Mouse (Mus musculus) heart, embryonic 14.5 days (tissue): Measurements from ENCODE around the gene Gm13889. TPM values are rescaled to one million over a fixed set of nuclear protein-coding genes. Genes with fewer than 3 reads are reported as not detected.

Experiments
- ATAC-seq: fragments of 200-750 bp; cut with Nextera tagmentation; 2 replicates; pipeline ENCODE4 v1.8.0; 2017; ENCODE audit warnings: low read depth, moderate TSS enrichment; ENCODE audit not compliant: insufficient number of reproducible peaks, insufficient read depth, low FRiP score
- H3K27ac ChIP-seq, 2 experiments: fragments of 200-500 bp in 1 of 2; fragments of 300-500 bp in 1 of 2; sonication (generic) in 1 of 2; replicated peaks in 1 of 2; 2 replicates each; pipeline ENCODE4 v1.5.1; 2012 to 2014; ENCODE audit warnings: low read depth in 2 of 2, low read length in 2 of 2, control low read depth in 1 of 2, mild to moderate bottlenecking in 1 of 2, mixed read lengths in 1 of 2; ENCODE audit not compliant: control insufficient read depth in 1 of 2, insufficient read depth in 1 of 2
- H3K27me3 ChIP-seq: fragments of 300-500 bp; sonication (generic); 2 replicates; pipeline ENCODE4 v1.6.1; 2014; ENCODE audit warnings: mild to moderate bottlenecking, low read length, control low read depth; ENCODE audit not compliant: control insufficient read depth, insufficient read depth
- H3K36me3 ChIP-seq: fragments of 300-500 bp; sonication (generic); 2 replicates; pipeline ENCODE4 v1.6.1; 2014; ENCODE audit warnings: mild to moderate bottlenecking, control low read depth, low read length, mixed read lengths; ENCODE audit not compliant: control insufficient read depth, insufficient read depth
- H3K4me1 ChIP-seq, 2 experiments: fragments of 200-500 bp in 1 of 2; fragments of 300-500 bp in 1 of 2; sonication (generic) in 1 of 2; 2 replicates each; pipeline ENCODE4 v1.6.1; 2012 to 2014; ENCODE audit warnings: low read length in 2 of 2, control low read depth in 1 of 2, mixed read lengths in 1 of 2; ENCODE audit not compliant: control insufficient read depth in 2 of 2, insufficient read depth in 2 of 2
- H3K4me2 ChIP-seq: fragments of 300-500 bp; sonication (generic); 2 replicates; pipeline ENCODE4 v1.6.1; 2014; ENCODE audit warnings: mild to moderate bottlenecking, low read length
- H3K4me3 ChIP-seq, 2 experiments: fragments of 200-500 bp in 1 of 2; fragments of 300-500 bp in 1 of 2; sonication (generic) in 1 of 2; 2 replicates each; pipeline ENCODE4 v1.5.1; 2012 to 2014; ENCODE audit warnings: low read length in 2 of 2, mild to moderate bottlenecking in 2 of 2, control low read depth in 1 of 2, low read depth in 1 of 2, moderate library complexity in 1 of 2; ENCODE audit not compliant: control insufficient read depth in 1 of 2, insufficient read depth in 1 of 2
- H3K9ac ChIP-seq: fragments of 300-500 bp; sonication (generic); 2 replicates; pipeline ENCODE4 v1.6.1; 2014; ENCODE audit warnings: mild to moderate bottlenecking, low read length
- H3K9me3 ChIP-seq: fragments of 300-500 bp; sonication (generic); 2 replicates; pipeline ENCODE4 v1.6.1; 2016; ENCODE audit warnings: low read length, control low read depth; ENCODE audit not compliant: control insufficient read depth
- WGBS: fragments of 180-500 bp; shearing (Covaris S2); extraction: QIAGEN DNeasy Blood & Tissue Kit; methylation state at CpG from one replicate; pipeline ENCODE4 v1.1.7; 2014; 5-methylcytosine and 5-hydroxymethylcytosine counted together
- polyA plus RNA-seq: library from polyadenylated mRNA; unstranded; fragments of >200 nt; fragmentation: Nextera tagmentation; extraction: Ambion mirVana; gene quantifications from 2 replicates; pipeline ENCODE4 v1.2.1, GENCODE M21; 2014

Gene Gm13889
- polyA plus RNA-seq, 1 experiment from 2014 or later, result 9.9 TPM

DNA sequence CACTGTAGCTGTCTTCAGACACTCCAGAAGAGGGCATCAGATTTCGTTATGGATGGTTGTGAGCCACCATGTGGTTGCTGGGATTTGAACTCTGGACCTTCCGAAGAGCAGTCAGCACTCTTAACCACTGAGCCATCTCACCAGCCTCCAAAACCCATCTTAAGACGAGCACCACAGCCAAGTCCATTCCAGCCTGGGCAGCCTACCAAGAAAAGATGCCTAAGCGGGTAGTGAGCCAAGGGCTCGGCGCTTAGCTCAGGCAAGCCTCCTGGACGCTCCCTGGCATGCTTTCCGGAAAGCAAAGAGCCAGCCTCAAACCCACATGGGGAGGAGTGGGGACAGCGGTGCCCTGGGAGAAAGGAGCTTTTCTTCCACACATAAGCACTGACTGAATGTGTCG, 45.1 kb downstream of the Gm13889 start:
- H3K4me1 ChIP-seq, result peaks cover 2 to 7% of the 10 kb centered on the region in 2 experiments; a peak in 2 of 4 replicates
- ATAC-seq, result no peak

GRCm38 (mm10) chr2:93909716-93910115, 47.3 kb downstream of the Gm13889 start:
- Histone ChIP-seq H3K4me2 (no peak overlapping the region), H3K4me3 (no peak overlapping the region), H3K9me3 (no peaks in the 10 kb centered on the region), H3K27me3 (0 out of 2 replicates have a peak, but pooled peaks cover 10% of the 10 kb centered on the region), H3K36me3 (no peaks in the 10 kb centered on the region), H3K27ac (no peak overlapping the region), H3K9ac (no peak overlapping the region), H3K4me1 (peaks cover 2 to 7% of the 10 kb centered on the region in 2 experiments; a peak in 2 of 4 replicates)
- 73% methylated on average over 5 of the region's 5 CpGs for WGBS
- ATAC-seq, result no peak

More for the DNA sequence above, 45.1 kb downstream of the Gm13889 start:
- no peak overlapping the region for H3K9ac ChIP-seq
- H3K27me3 ChIP-seq, result 0 out of 2 replicates have a peak, but pooled peaks cover 10% of the 10 kb centered on the region
- H3K27ac ChIP-seq, result no peak overlapping the region
- no peaks in the 10 kb centered on the region for H3K36me3 ChIP-seq
- WGBS, result 80% methylated on average over 10 of the region's 10 CpGs
- no peak overlapping the region for H3K4me2 ChIP-seq
- H3K4me3 ChIP-seq, result no peak overlapping the region
- H3K9me3 ChIP-seq, result no peaks in the 10 kb centered on the region

GRCm38 (mm10) chr2:93907519-93908294, 49.3 kb downstream of the Gm13889 start:
- Histone ChIP-seq H3K9me3 (no peaks in the 10 kb centered on the region), H3K27me3 (0 out of 2 replicates have a peak, but pooled peaks cover 10% of the 10 kb centered on the region), H3K27ac (no peak overlapping the region), H3K4me1 (peaks cover 12 to 17% of the 10 kb centered on the region in 2 experiments), H3K36me3 (no peaks in the 10 kb centered on the region), H3K4me3 (no peak overlapping the region), H3K4me2 (no peak overlapping the region), H3K9ac (no peak overlapping the region)
- no peak for ATAC-seq
- WGBS, result 45% methylated on average over 9 of the region's 9 CpGs

DNA sequence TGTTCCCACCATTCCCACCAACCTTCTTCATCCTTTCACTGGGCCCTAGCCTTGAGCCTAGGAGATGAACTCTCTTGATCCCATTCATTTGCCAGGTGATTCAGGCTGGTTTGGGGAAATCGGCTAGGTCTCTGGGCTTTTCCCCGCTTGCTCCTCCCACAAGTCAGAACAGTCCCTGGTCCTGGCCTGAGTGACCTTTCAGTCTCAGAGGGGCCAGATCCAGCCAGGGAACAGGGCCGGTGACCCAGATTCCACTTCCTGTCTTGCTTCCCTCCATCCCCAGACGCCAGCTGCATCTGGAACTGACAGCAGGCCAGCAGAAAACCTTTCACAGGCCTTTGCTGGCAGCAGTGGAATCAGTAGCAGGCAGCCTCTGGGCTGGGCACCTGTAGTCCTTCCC, 50.7 kb downstream of the Gm13889 start:
- Histone ChIP-seq H3K4me1 (peaks cover 12 to 17% of the 10 kb centered on the region in 2 experiments), H3K9me3 (no peaks in the 10 kb centered on the region), H3K36me3 (no peaks in the 10 kb centered on the region), H3K9ac (no peak overlapping the region), H3K27ac (no peak overlapping the region), H3K4me3 (no peak overlapping the region), H3K4me2 (no peak overlapping the region), H3K27me3 (0 out of 2 replicates have a peak, but pooled peaks cover 10% of the 10 kb centered on the region)
- no peak for ATAC-seq
- WGBS, result 44% methylated on average over 4 of the region's 4 CpGs

Other genes with a start within 250 kb of the Gm13889 start
- gene Ext2, start 134.6 kb downstream of the Gm13889 start, polyA plus RNA-seq, result 70.8 and 73.1 TPM in 2 replicates
- 8.5 and 8.8 TPM in 2 replicates for gene Accs, start 107.3 kb downstream of the Gm13889 start, polyA plus RNA-seq
- not detected in 2 replicates for gene Accsl, start 88.0 kb downstream of the Gm13889 start, polyA plus RNA-seq
- not detected in 2 replicates for gene Gm27027, start 39.2 kb upstream of the Gm13889 start, polyA plus RNA-seq
- gene Alkbh3, start 53.6 kb upstream of the Gm13889 start, polyA plus RNA-seq, result 68.8 and 76.2 TPM in 2 replicates
- 57.5 and 61.5 TPM in 2 replicates for gene Hsd17b12, start 200.8 kb upstream of the Gm13889 start, polyA plus RNA-seq